Mouse (Mus musculus) ovary, adult 18-20 months (tissue): Measurements from ENCODE around the gene Itch.
"Not testable (repeated sequence)": the region's sequence is repeated elsewhere in the genome, so short reads cannot be mapped to it uniquely, and the experiment has no call there.

Experiments
- DNase-seq: peaks from one replicate; pipeline ENCODE4 v3.0.0; 2022; ENCODE audit warnings: low spot score, mixed read lengths

Gene Itch

GRCm38 (mm10) chr2:155149296-155149695 lies 16.0 kb downstream of the Itch start:
- not testable (repeated sequence) for DNase-seq

- no peak for DNase-seq
Measured at GRCm38 (mm10) chr2:155207419-155207818, 74.1 kb downstream of the Itch start.

GRCm38 (mm10) chr2:155223145-155223544 lies 89.8 kb downstream of the Itch start:
- DNase-seq = no peak

GRCm38 (mm10) chr2:155224721-155225120 lies 91.4 kb downstream of the Itch start:
- peak; percentile 48 for DNase-seq

GRCm38 (mm10) chr2:155235746-155236361 lies 102.5 kb downstream of the Itch start:
- no peak for DNase-seq

- peak; percentile 94 for DNase-seq
Measured at GRCm38 (mm10) chr2:155236362-155236992, 103.2 kb downstream of the Itch start, which contains the start of gene Dynlrb1. Dynlrb1 (plus strand) TSS chr2:155236533.

GRCm38 (mm10) chr2:155237276-155237675 lies 104.0 kb downstream of the Itch start:
- DNase-seq = no peak

GRCm38 (mm10) chr2:155240915-155241314 lies 107.6 kb downstream of the Itch start:
- DNase-seq = peak; percentile 29

- no peak for DNase-seq
Measured at GRCm38 (mm10) chr2:155242296-155242855, 109.1 kb downstream of the Itch start.

GRCm38 (mm10) chr2:155246231-155246630 lies 112.9 kb downstream of the Itch start:
- no peak for DNase-seq

GRCm38 (mm10) chr2:155248206-155248605 lies 114.9 kb downstream of the Itch start:
- DNase-seq = no peak

GRCm38 (mm10) chr2:155248718-155249117 lies 115.4 kb downstream of the Itch start:
- no peak for DNase-seq

- no peak for DNase-seq
Measured at GRCm38 (mm10) chr2:155249588-155249987, 116.3 kb downstream of the Itch start.

- DNase-seq = no peak
Measured at GRCm38 (mm10) chr2:155265526-155265925, 132.2 kb downstream of the Itch start.

- DNase-seq = no peak
Measured at GRCm38 (mm10) chr2:155266896-155267295, 133.6 kb downstream of the Itch start.

GRCm38 (mm10) chr2:155271957-155272356 lies 138.6 kb downstream of the Itch start:
- no peak for DNase-seq

- no peak for DNase-seq
Measured at GRCm38 (mm10) chr2:155272396-155273170, 139.3 kb downstream of the Itch start.

- DNase-seq = no peak
Measured at GRCm38 (mm10) chr2:155273603-155274002, 140.3 kb downstream of the Itch start.

- peak; percentile 91 for DNase-seq
Measured at GRCm38 (mm10) chr2:155276195-155276594, 142.9 kb downstream of the Itch start, which contains the start of gene Map1lc3a. Map1lc3a (plus strand) TSS chr2:155276297.
